Mouse (Mus musculus) forebrain, embryonic 16.5 days (tissue): ENCODE measurements around the gene Olfr569. TPM values are rescaled to one million over a fixed set of nuclear protein-coding genes. Genes with fewer than 3 reads are reported as not detected.

Source experiments
- ATAC-seq: fragments of 200-750 bp; cut with Nextera tagmentation; 2 replicates; pipeline ENCODE4 v1.8.0; 2017; ENCODE audit warnings: mild to moderate bottlenecking, moderate library complexity
- H3K27ac ChIP-seq: fragments of 300-500 bp; sonication (generic); 2 replicates; pipeline ENCODE4 v1.5.1; 2014; ENCODE audit warnings: low read length, control low read depth
- H3K27me3 ChIP-seq: fragments of 300-500 bp; sonication (generic); replicated peaks from 2 replicates; pipeline ENCODE4 v1.6.1; 2014; ENCODE audit warnings: low read length; ENCODE audit not compliant: control insufficient read depth, insufficient read depth
- H3K36me3 ChIP-seq: fragments of 300-500 bp; sonication (generic); 2 replicates; pipeline ENCODE4 v1.6.1; 2014; ENCODE audit not compliant: control insufficient read depth, insufficient read depth
- H3K4me1 ChIP-seq: fragments of 300-500 bp; sonication (generic); replicated peaks from 2 replicates; pipeline ENCODE4 v1.6.1; 2014; ENCODE audit warnings: low read length; ENCODE audit not compliant: control insufficient read depth, insufficient read depth
- H3K4me2 ChIP-seq: fragments of 300-500 bp; sonication (generic); 2 replicates; pipeline ENCODE4 v1.6.1; 2014; ENCODE audit warnings: mild to moderate bottlenecking, low read length, control low read depth
- H3K4me3 ChIP-seq: fragments of 300-500 bp; sonication (generic); replicated peaks from 2 replicates; pipeline ENCODE4 v1.5.1; 2014; ENCODE audit warnings: mild to moderate bottlenecking, low read length, control low read depth
- H3K9ac ChIP-seq: fragments of 300-500 bp; sonication (generic); replicated peaks from 2 replicates; pipeline ENCODE4 v1.6.1; 2014; ENCODE audit warnings: low read depth, low read length, control low read depth
- H3K9me3 ChIP-seq: fragments of 300-500 bp; sonication (generic); 2 replicates; pipeline ENCODE4 v1.6.1; 2016; ENCODE audit warnings: low read length; ENCODE audit not compliant: control insufficient read depth
- polyA plus RNA-seq: library from polyadenylated mRNA; unstranded; fragments of >200 nt; fragmentation: Nextera tagmentation; extraction: Ambion mirVana; gene quantifications from 2 replicates; pipeline ENCODE4 v1.2.1, GENCODE M21; 2015

Gene Olfr569
- polyA plus RNA-seq, 1 experiment from 2014 or later, result not detected

DNA sequence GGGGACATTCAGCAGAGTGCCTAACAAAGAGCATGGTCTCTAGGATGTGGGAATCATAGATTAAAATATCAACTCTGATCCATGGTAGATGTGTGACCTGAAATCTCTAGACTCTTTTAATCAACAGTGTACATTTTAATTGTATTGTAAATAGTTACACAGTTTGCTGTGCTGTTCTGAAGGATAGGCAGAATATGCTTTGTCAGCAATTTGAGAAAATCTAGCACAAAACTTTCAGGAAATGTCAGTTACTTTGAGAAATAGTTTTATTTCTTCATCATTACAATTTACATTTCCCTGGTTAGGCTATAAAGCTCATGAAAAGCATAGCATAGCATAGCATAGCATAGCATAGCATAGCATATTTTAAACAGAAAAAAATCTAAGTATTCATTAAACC, 34.9 kb downstream of the Olfr569 start:
- H3K4me3 ChIP-seq, result no peak overlapping the region
- H3K4me1 ChIP-seq, result no peaks in the 10 kb centered on the region
- H3K27me3 ChIP-seq, result no peaks in the 10 kb centered on the region
- no peak overlapping the region for H3K27ac ChIP-seq
- no peak overlapping the region for H3K9ac ChIP-seq
- no peaks in the 10 kb centered on the region for H3K36me3 ChIP-seq
- H3K4me2 ChIP-seq, result no peak overlapping the region
- no peaks in the 10 kb centered on the region for H3K9me3 ChIP-seq
- ATAC-seq, result no peak

Other genes with a start within 250 kb of the Olfr569 start
- not detected in 2 replicates for gene Olfr555, start 232.1 kb downstream of the Olfr569 start, polyA plus RNA-seq
- not detected in 2 replicates for gene Olfr556, start 226.0 kb downstream of the Olfr569 start, polyA plus RNA-seq
- gene Trim68, start 203.6 kb downstream of the Olfr569 start, polyA plus RNA-seq, result 5.6 and 5.8 TPM in 2 replicates
- gene Olfr557, start 195.0 kb downstream of the Olfr569 start, polyA plus RNA-seq, result not detected in 2 replicates
- not detected in 2 replicates for gene Olfr558, start 188.7 kb downstream of the Olfr569 start, polyA plus RNA-seq
- gene Olfr33, start 171.8 kb downstream of the Olfr569 start, polyA plus RNA-seq, result not detected in 2 replicates
- gene Olfr559, start 163.4 kb downstream of the Olfr569 start, polyA plus RNA-seq, result not detected in 2 replicates
- gene Olfr560, start 131.5 kb downstream of the Olfr569 start, polyA plus RNA-seq, result not detected in 2 replicates
- not detected in 2 replicates for gene Olfr78, start 131.4 kb downstream of the Olfr569 start, polyA plus RNA-seq
- gene Olfr561, start 119.7 kb downstream of the Olfr569 start, polyA plus RNA-seq, result not detected in 2 replicates
- not detected in 2 replicates for gene Olfr564, start 87.4 kb downstream of the Olfr569 start, polyA plus RNA-seq
- not detected in 2 replicates for gene Olfr566, start 32.1 kb downstream of the Olfr569 start, polyA plus RNA-seq
- not detected in 2 replicates for gene Olfr568, start 13.8 kb downstream of the Olfr569 start, polyA plus RNA-seq
- gene Olfr570, start 3.7 kb upstream of the Olfr569 start, polyA plus RNA-seq, result 0.20 TPM in 1 of 2 replicates, not detected in the other
- gene Olfr571, start 26.7 kb upstream of the Olfr569 start, polyA plus RNA-seq, result not detected in 2 replicates
- gene Olfr572, start 33.5 kb upstream of the Olfr569 start, polyA plus RNA-seq, result not detected in 2 replicates
- gene Olfr573-ps1, start 51.7 kb upstream of the Olfr569 start, polyA plus RNA-seq, result not detected in 2 replicates
- gene Olfr574, start 57.6 kb upstream of the Olfr569 start, polyA plus RNA-seq, result not detected in 2 replicates
- not detected in 2 replicates for gene Olfr575, start 67.9 kb upstream of the Olfr569 start, polyA plus RNA-seq
- gene Olfr576, start 71.8 kb upstream of the Olfr569 start, polyA plus RNA-seq, result not detected in 2 replicates
- gene Olfr577, start 85.1 kb upstream of the Olfr569 start, polyA plus RNA-seq, result not detected in 2 replicates
- gene Olfr578, start 98.4 kb upstream of the Olfr569 start, polyA plus RNA-seq, result not detected in 2 replicates
- not detected in 2 replicates for gene Olfr582, start 147.1 kb upstream of the Olfr569 start, polyA plus RNA-seq
- gene Olfr583, start 160.4 kb upstream of the Olfr569 start, polyA plus RNA-seq, result not detected in 2 replicates
- not detected in 2 replicates for gene Olfr584, start 191.0 kb upstream of the Olfr569 start, polyA plus RNA-seq
- gene Olfr585, start 206.8 kb upstream of the Olfr569 start, polyA plus RNA-seq, result not detected in 2 replicates
- gene Olfr586, start 234.8 kb upstream of the Olfr569 start, polyA plus RNA-seq, result not detected in 2 replicates
- gene Olfr588-ps1, start 250.0 kb upstream of the Olfr569 start, polyA plus RNA-seq, result not detected in 2 replicates